Mouse (Mus musculus): ENCODE data around the gene Sema4g. TPM values are rescaled to one million over a fixed set of nuclear protein-coding genes. Genes with fewer than 3 reads are reported as not detected.

The Sema4g gene
- total and polyA plus RNA-seq, 3 experiments = 0.15 to 0.47 TPM; not detected in 1

DNA sequence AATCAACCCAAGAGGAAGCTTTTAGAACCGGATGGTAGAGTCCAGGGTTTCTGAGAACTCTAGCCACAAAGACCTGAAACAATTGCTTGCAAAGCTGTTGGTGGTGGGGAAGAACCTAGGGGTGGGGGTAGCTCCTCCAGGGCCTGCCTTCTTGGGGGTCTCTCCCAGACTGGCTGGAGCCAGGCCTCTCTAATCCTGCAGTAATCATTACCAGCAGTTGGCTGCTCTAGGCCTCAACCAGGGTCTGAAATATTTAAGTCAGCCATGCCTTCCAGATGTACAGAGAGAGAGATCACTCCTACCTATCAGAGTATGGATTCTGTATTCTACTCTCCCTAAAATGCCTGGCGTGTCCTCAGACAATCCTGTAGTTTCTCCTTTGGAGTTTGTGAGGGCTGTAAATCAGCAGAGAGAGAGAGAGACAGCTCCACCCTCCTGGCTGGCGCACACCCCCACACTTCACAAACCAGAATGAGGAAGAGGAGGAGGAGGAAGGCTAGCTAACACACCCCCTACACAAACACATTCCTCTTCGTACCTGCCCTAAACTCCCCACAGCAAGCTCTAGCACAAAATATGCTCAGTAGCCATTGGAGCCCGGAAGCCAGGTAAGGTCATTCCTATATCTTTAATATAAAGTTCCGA lies 24.8 kb downstream of the Sema4g start:
- peaks cover 6 to 15% of the 10 kb centered on the region in 2 experiments for H3K4me1 ChIP-seq (ENCODE audit: control insufficient read depth in 1 of 2, insufficient read depth in 2 of 2, low read length in 2 of 2)
- peak; percentile 78 for DNase-seq (ENCODE audit: low read depth, low spot score)
- H3K27ac ChIP-seq (ENCODE audit: control insufficient read depth, low read depth, low read length) = peak overlapping the region; percentile 75
- TF ChIP-seq MXI1 (IDR thresholded peaks at IDR 0.05; ENCODE audit: low read depth, low read length) = peak; percentile 29; the same call in 1 of the 2 replicates
- no peak; the same call in 1 of the 2 replicates for TF ChIP-seq SIN3A (IDR thresholded peaks at IDR 0.05; ENCODE audit: low read length)
- no peak for TF ChIP-seq EP300 (IDR thresholded peaks at IDR 0.05; ENCODE audit: low read depth in 1 of 2, low read length in 2 of 2)
- TF ChIP-seq E2F4 (IDR thresholded peaks at IDR 0.05; ENCODE audit: borderline replicate concordance, low read depth, low read length) = no peak
- TF ChIP-seq MAFK (IDR thresholded peaks at IDR 0.05; ENCODE audit: borderline replicate concordance, low read depth, low read length) = no peak
- TF ChIP-seq RAD21 (IDR thresholded peaks at IDR 0.05; ENCODE audit: low read depth, low read length) = no peak
- no peak for TF ChIP-seq CHD1 (IDR thresholded peaks at IDR 0.05; ENCODE audit: low read depth, low read length)
- no peak for TF ChIP-seq ZKSCAN1 (IDR thresholded peaks at IDR 0.05; ENCODE audit: low read depth, low read length)
- TF ChIP-seq UBTF (IDR thresholded peaks at IDR 0.05; ENCODE audit: borderline replicate concordance, insufficient read depth, low read depth, low read length) = no peak
- TF ChIP-seq CTCF (IDR thresholded peaks at IDR 0.05 in 2 of 3, conservative IDR thresholded peaks at IDR 0.05 in 1 of 3; ENCODE audit: control insufficient read depth in 1 of 3, insufficient read depth in 1 of 3, low read depth in 2 of 3, low read length in 3 of 3, poor library complexity in 1 of 3, severe bottlenecking in 1 of 3) = no peak
- TF ChIP-seq HCFC1 (IDR thresholded peaks at IDR 0.05; ENCODE audit: low read depth, low read length) = no peak; the same call in 1 of the 2 replicates
- TF ChIP-seq MYB (IDR thresholded peaks at IDR 0.05; ENCODE audit: low read depth, low read length) = no peak
- peak; percentile 39 to 55; a peak in 1 of 4 replicates for TF ChIP-seq POLR2A (IDR thresholded peaks at IDR 0.05; ENCODE audit: control insufficient read depth in 1 of 2, insufficient read depth in 1 of 2, low read depth in 1 of 2, low read length in 2 of 2, poor library complexity in 1 of 2)
- TF ChIP-seq TBP (IDR thresholded peaks at IDR 0.05; ENCODE audit: low read depth, low read length) = 0 out of 2 replicates have a peak, but pooled peaks have one; percentile 10
- TF ChIP-seq MAX (IDR thresholded peaks at IDR 0.05; ENCODE audit: low read length) = no peak; the same call in 1 of the 2 replicates
- TF ChIP-seq POLR2AphosphoS2 (IDR thresholded peaks at IDR 0.05; ENCODE audit: low read length) = peak; percentile 70; the same call in 1 of the 2 replicates
- TF ChIP-seq GABPA (IDR thresholded peaks at IDR 0.05; ENCODE audit: low read depth, low read length) = no peak
- TF ChIP-seq KAT2A (conservative IDR thresholded peaks at IDR 0.05; ENCODE audit: low read depth, low read length) = no peak
- TF ChIP-seq POLR2AphosphoS5 (IDR thresholded peaks at IDR 0.05; ENCODE audit: borderline replicate concordance, low read depth, low read length) = no peak
- TF ChIP-seq BHLHE40 (IDR thresholded peaks at IDR 0.05; ENCODE audit: borderline replicate concordance, low read depth, low read length) = no peak
- TF ChIP-seq USF2 (IDR thresholded peaks at IDR 0.05; ENCODE audit: borderline replicate concordance in 1 of 2, insufficient read depth in 1 of 2, low read depth in 1 of 2, low read length in 2 of 2) = no peak
- 0 out of 2 replicates have a peak, but pooled peaks have one; percentile 6 for TF ChIP-seq MAZ (IDR thresholded peaks at IDR 0.05; ENCODE audit: low read depth, low read length)
- no peak for TF ChIP-seq NRF1 (IDR thresholded peaks at IDR 0.05; ENCODE audit: insufficient read depth, low read depth, low read length, poor library complexity, severe bottlenecking)
- TF ChIP-seq GATA1 (IDR thresholded peaks at IDR 0.05; ENCODE audit: low read depth, low read length) = no peak
- TF ChIP-seq TAL1 (IDR thresholded peaks at IDR 0.05; ENCODE audit: low read length) = no peak
- TF ChIP-seq JUND (IDR thresholded peaks at IDR 0.05; ENCODE audit: low read depth, low read length) = no peak
- no peak for TF ChIP-seq USF1 (IDR thresholded peaks at IDR 0.05; ENCODE audit: low read depth, low read length)
- TF ChIP-seq ZNF384 (IDR thresholded peaks at IDR 0.05; ENCODE audit: low read depth, low read length) = no peak
- peak; percentile 46; the same call in 1 of the 2 replicates for TF ChIP-seq ELF1 (IDR thresholded peaks at IDR 0.05; ENCODE audit: low read depth, low read length)
- TF ChIP-seq RCOR1 (IDR thresholded peaks at IDR 0.05; ENCODE audit: low read depth, low read length) = no peak
- TF ChIP-seq ZC3H11A (IDR thresholded peaks at IDR 0.05; ENCODE audit: low read depth, low read length) = no peak
- 0 out of 2 replicates have a peak, but pooled peaks have one; percentile 29 for TF ChIP-seq MYC (IDR thresholded peaks at IDR 0.05; ENCODE audit: low read depth, low read length)
- no peak for TF ChIP-seq MEF2A (IDR thresholded peaks at IDR 0.05; ENCODE audit: extremely low read depth, insufficient replicate concordance, low read depth, low read length, poor library complexity, severe bottlenecking)
- TF ChIP-seq ETS1 (IDR thresholded peaks at IDR 0.05; ENCODE audit: low read depth, low read length) = no peak
- TF ChIP-seq ZMIZ1 (IDR thresholded peaks at IDR 0.05; ENCODE audit: low read depth, low read length) = no peak

More for the DNA sequence above, 24.8 kb downstream of the Sema4g start:
- Histone ChIP-seq H3K27me3 (ENCODE audit: control insufficient read depth in 1 of 2, insufficient read depth in 2 of 2, low read length in 2 of 2) (no peaks in the 10 kb centered on the region), H3K36me3 (ENCODE audit: control insufficient read depth in 1 of 2, insufficient read depth in 2 of 2, low read length in 2 of 2) (peaks cover 0 to 7% of the 10 kb centered on the region in 2 experiments), H3K9ac (ENCODE audit: control insufficient read depth, low read depth, low read length, poor library complexity, severe bottlenecking) (peak overlapping the region; percentile 63), H3K9me3 (replicated peaks; ENCODE audit: insufficient read depth, low read length) (no peaks in the 10 kb centered on the region), H3K4me3 (ENCODE audit: control insufficient read depth in 1 of 2, insufficient read depth in 1 of 2, low read depth in 2 of 2, low read length in 2 of 2) (peak overlapping the region; percentile 69 to 93; a peak in 3 of 4 replicates), H3K79me2 (ENCODE audit: control insufficient read depth, insufficient read depth, low read length, poor library complexity) (no peaks in the 10 kb centered on the region; the same call in none of the 2 replicates)
